Mouse (Mus musculus): ENCODE results near the gene Nck2. TPM values are rescaled to one million over a fixed set of nuclear protein-coding genes. Genes with fewer than 3 reads are reported as not detected.
A peak's percentile ranks its signal among the peaks of the same experiment; 100 is the strongest.

The Nck2 gene
- total RNA-seq, 2 experiments from 2014 or later: 55.6 to 56.3 TPM

DNA sequence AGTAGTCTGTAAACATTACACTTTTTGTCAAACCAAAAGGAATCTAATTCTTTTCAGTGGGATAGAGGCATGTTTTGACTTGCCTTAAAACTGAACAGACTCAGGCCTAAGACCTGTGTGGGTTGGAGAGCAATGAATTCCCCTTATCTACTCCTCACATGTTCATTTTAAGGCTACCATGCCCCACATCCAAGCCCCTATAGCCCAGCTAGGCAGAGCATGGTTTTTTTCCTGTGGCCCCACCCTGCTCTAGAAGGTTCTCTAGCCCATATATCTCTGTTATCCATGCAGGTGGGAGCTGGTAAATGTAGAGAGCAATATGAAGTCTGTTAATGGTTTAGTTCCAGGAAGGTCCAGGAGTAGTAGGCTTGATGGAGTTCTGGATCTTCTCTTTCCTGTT is 155.1 kb downstream of the Nck2 start:
- TF ChIP-seq CTCF (conservative IDR thresholded peaks at IDR 0.05): no peak
- H3K27ac ChIP-seq: no peak overlapping the region
- no peak overlapping the region for H3K4me3 ChIP-seq
- DNase-seq (ENCODE audit: low spot score in 2 of 2): no peak

DNA sequence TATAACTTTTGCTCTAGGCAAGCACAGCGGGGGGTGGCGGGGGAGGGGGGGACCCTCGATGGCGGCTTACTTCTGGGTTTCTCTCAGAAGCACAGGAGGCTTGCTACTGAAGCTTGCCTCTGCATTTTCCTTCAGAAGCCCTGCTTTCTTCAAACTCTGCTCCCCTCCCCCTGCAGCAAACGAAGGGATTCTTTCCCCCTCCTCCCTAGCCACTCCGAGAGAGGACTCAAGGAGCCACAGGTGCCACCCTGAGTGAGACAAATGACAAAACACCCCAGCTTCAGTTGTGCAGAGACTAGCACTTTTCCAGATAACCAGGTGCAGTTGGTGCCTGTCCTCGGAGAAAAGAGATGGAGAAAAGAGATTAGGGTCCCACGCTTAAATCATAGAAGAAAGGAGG is 156.7 kb downstream of the Nck2 start:
- no peak for DNase-seq (ENCODE audit: low spot score in 2 of 2)
- Histone ChIP-seq H3K27ac (no peak overlapping the region), H3K4me3 (no peak overlapping the region)
- no peak for TF ChIP-seq CTCF (conservative IDR thresholded peaks at IDR 0.05)

- no peak for DNase-seq (ENCODE audit: low spot score in 2 of 2)
- no peak overlapping the region for H3K27ac ChIP-seq
These were observed 171.6 kb downstream of the Nck2 start for GRCm38 (mm10) chr1:43615948-43616347.

More at GRCm38 (mm10) chr1:43615948-43616347, 171.6 kb downstream of the Nck2 start:
- TF ChIP-seq CTCF (conservative IDR thresholded peaks at IDR 0.05): 0 out of 2 replicates have a peak, but pooled peaks have one; percentile 13
- H3K4me3 ChIP-seq: no peak overlapping the region

Other genes with a start within 250 kb of the Nck2 start
- gene Fhl2, start 247.6 kb upstream of the Nck2 start, total RNA-seq (2021): 10 to 100 TPM; 33.6 to 38.6 TPM